Mouse (Mus musculus) ES-Bruce4 (cell line): ENCODE measurements around the gene Nutm2.
"Not testable (repeated sequence)": the region's sequence is repeated elsewhere in the genome, so short reads cannot be mapped to it uniquely, and the experiment has no call there.

Experiments used
- CTCF ChIP-seq: IDR thresholded peaks from one replicate; pipeline ENCODE4 v1.8.1; 2011; ENCODE audit warnings: low read depth, low read length
- EP300 ChIP-seq: IDR thresholded peaks from 2 replicates; pipeline ENCODE4 v1.6.1; 2011; ENCODE audit warnings: low read depth, low read length; ENCODE audit not compliant: insufficient read depth
- POLR2A ChIP-seq: IDR thresholded peaks from one replicate; pipeline ENCODE4 v1.8.1; 2011; ENCODE audit warnings: low read length; ENCODE audit not compliant: insufficient read depth

DNA sequence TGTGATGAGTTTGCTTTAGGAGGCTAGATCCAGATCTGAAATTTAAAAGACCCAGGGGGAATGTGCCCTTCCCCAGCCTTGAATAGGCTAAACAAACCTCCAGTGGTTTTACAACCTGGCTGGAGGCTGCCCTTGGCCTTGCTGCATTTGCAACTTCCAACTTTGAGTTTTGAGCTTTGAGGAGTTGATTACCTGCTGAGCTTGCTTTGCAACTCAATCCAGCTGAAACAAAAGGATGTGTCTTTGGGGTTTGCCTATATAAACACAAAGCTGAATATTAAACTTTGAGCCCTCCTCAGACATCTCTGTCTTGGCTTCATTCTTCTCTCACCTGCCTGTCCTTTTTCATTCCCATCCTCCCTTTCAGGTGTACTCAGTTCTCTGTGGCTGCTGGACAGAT, 21.4 kb downstream of the Nutm2 start:
- TF ChIP-seq POLR2A, CTCF, EP300: not testable (repeated sequence)
